Mouse (Mus musculus): ENCODE measurements around the gene Faim. TPM values are rescaled to one million over a fixed set of nuclear protein-coding genes. Genes with fewer than 3 reads are reported as not detected.
A peak's percentile ranks its signal among the peaks of the same experiment; 100 is the strongest.

Faim gene
- total and polyA plus RNA-seq, 3 experiments: 30.7 to 53.6 TPM; not detected in 1

- Histone ChIP-seq H3K27ac (ENCODE audit: control insufficient read depth, low read depth, low read length) (no peak overlapping the region), H3K9me3 (replicated peaks; ENCODE audit: insufficient read depth, low read length) (no peaks in the 10 kb centered on the region), H3K27me3 (ENCODE audit: control insufficient read depth in 1 of 2, insufficient read depth in 2 of 2, low read length in 2 of 2) (peaks cover 0 to 4% of the 10 kb centered on the region in 2 experiments; a peak in 2 of 4 replicates), H3K36me3 (ENCODE audit: control insufficient read depth in 1 of 2, insufficient read depth in 2 of 2, low read length in 2 of 2) (no peaks in the 10 kb centered on the region), H3K4me1 (ENCODE audit: control insufficient read depth in 1 of 2, insufficient read depth in 2 of 2, low read length in 2 of 2) (no peaks in the 10 kb centered on the region; a peak in 1 of 4 replicates), H3K9ac (ENCODE audit: control insufficient read depth, low read depth, low read length, poor library complexity, severe bottlenecking) (no peak overlapping the region), H3K4me3 (ENCODE audit: control insufficient read depth in 1 of 2, insufficient read depth in 1 of 2, low read depth in 2 of 2, low read length in 2 of 2) (no peak overlapping the region), H3K79me2 (ENCODE audit: control insufficient read depth, insufficient read depth, low read length, poor library complexity) (no peaks in the 10 kb centered on the region)
- peak; percentile 24 for DNase-seq (ENCODE audit: low read depth, low spot score)
- TF ChIP-seq ETS1 (IDR thresholded peaks at IDR 0.05; ENCODE audit: low read depth, low read length): no peak
- TF ChIP-seq CTCF (IDR thresholded peaks at IDR 0.05 in 2 of 3, conservative IDR thresholded peaks at IDR 0.05 in 1 of 3; ENCODE audit: control insufficient read depth in 1 of 3, insufficient read depth in 1 of 3, low read depth in 2 of 3, low read length in 3 of 3, poor library complexity in 1 of 3, severe bottlenecking in 1 of 3): peak; percentile 47 to 63 (median 54)
- TF ChIP-seq POLR2AphosphoS2 (IDR thresholded peaks at IDR 0.05; ENCODE audit: low read length): no peak
- TF ChIP-seq USF1 (IDR thresholded peaks at IDR 0.05; ENCODE audit: low read depth, low read length): no peak
- peak; percentile 62 for TF ChIP-seq RAD21 (IDR thresholded peaks at IDR 0.05; ENCODE audit: low read depth, low read length)
- TF ChIP-seq GABPA (IDR thresholded peaks at IDR 0.05; ENCODE audit: low read depth, low read length): no peak
- no peak for TF ChIP-seq TAL1 (IDR thresholded peaks at IDR 0.05; ENCODE audit: low read length)
- peak; percentile 56 for TF ChIP-seq SMC3 (IDR thresholded peaks at IDR 0.05; ENCODE audit: low read depth, low read length)
- TF ChIP-seq ZKSCAN1 (IDR thresholded peaks at IDR 0.05; ENCODE audit: low read depth, low read length): no peak
- TF ChIP-seq MEF2A (IDR thresholded peaks at IDR 0.05; ENCODE audit: extremely low read depth, insufficient replicate concordance, low read depth, low read length, poor library complexity, severe bottlenecking): no peak
- TF ChIP-seq KAT2A (conservative IDR thresholded peaks at IDR 0.05; ENCODE audit: low read depth, low read length): no peak
- TF ChIP-seq CHD2 (IDR thresholded peaks at IDR 0.05; ENCODE audit: low read length): no peak
- TF ChIP-seq ZC3H11A (IDR thresholded peaks at IDR 0.05; ENCODE audit: low read depth, low read length): 0 out of 2 replicates have a peak, but pooled peaks have one; percentile 29
Observed at GRCm38 (mm10) chr9:98976520-98976919, 9.7 kb upstream of the Faim start.

GRCm38 (mm10) chr9:98979431-98980416, 6.4 kb upstream of the Faim start:
- Histone ChIP-seq H3K4me1 (ENCODE audit: control insufficient read depth in 1 of 2, insufficient read depth in 2 of 2, low read length in 2 of 2) (no peaks in the 10 kb centered on the region; a peak in 1 of 4 replicates), H3K9ac (ENCODE audit: control insufficient read depth, low read depth, low read length, poor library complexity, severe bottlenecking) (no peak overlapping the region; the same call in 1 of the 2 replicates), H3K36me3 (ENCODE audit: control insufficient read depth in 1 of 2, insufficient read depth in 2 of 2, low read length in 2 of 2) (no peaks in the 10 kb centered on the region), H3K79me2 (ENCODE audit: control insufficient read depth, insufficient read depth, low read length, poor library complexity) (no peaks in the 10 kb centered on the region), H3K27ac (ENCODE audit: control insufficient read depth, low read depth, low read length) (no peak overlapping the region), H3K27me3 (ENCODE audit: control insufficient read depth in 1 of 2, insufficient read depth in 2 of 2, low read length in 2 of 2) (peaks cover 0 to 4% of the 10 kb centered on the region in 2 experiments; a peak in 1 of 4 replicates), H3K9me3 (replicated peaks; ENCODE audit: insufficient read depth, low read length) (no peaks in the 10 kb centered on the region), H3K4me3 (ENCODE audit: control insufficient read depth in 1 of 2, insufficient read depth in 1 of 2, low read depth in 2 of 2, low read length in 2 of 2) (peak overlapping the region; percentile 42 to 49; a peak in 3 of 4 replicates)
- DNase-seq (ENCODE audit: low read depth, low spot score): peak; percentile 91
- no peak for TF ChIP-seq ZKSCAN1 (IDR thresholded peaks at IDR 0.05; ENCODE audit: low read depth, low read length)
- TF ChIP-seq CHD1 (IDR thresholded peaks at IDR 0.05; ENCODE audit: low read depth, low read length): no peak
- TF ChIP-seq MXI1 (IDR thresholded peaks at IDR 0.05; ENCODE audit: low read depth, low read length): peak; percentile 31; the same call in 1 of the 2 replicates
- no peak for TF ChIP-seq EP300 (IDR thresholded peaks at IDR 0.05; ENCODE audit: low read depth in 1 of 2, low read length in 2 of 2)
- peak; percentile 76 for TF ChIP-seq RAD21 (IDR thresholded peaks at IDR 0.05; ENCODE audit: low read depth, low read length)
- TF ChIP-seq NELFE (IDR thresholded peaks at IDR 0.05; ENCODE audit: low read depth, low read length): 0 out of 2 replicates have a peak, but pooled peaks have one; percentile 26
- peak; percentile 53 for TF ChIP-seq HCFC1 (IDR thresholded peaks at IDR 0.05; ENCODE audit: low read depth, low read length)
- no peak for TF ChIP-seq GATA1 (IDR thresholded peaks at IDR 0.05; ENCODE audit: low read depth, low read length)
- no peak for TF ChIP-seq ZNF384 (IDR thresholded peaks at IDR 0.05; ENCODE audit: low read depth, low read length)
- TF ChIP-seq ZC3H11A (IDR thresholded peaks at IDR 0.05; ENCODE audit: low read depth, low read length): peak; percentile 62; the same call in 1 of the 2 replicates
- 0 out of 2 replicates have a peak, but pooled peaks have one; percentile 40 for TF ChIP-seq MAZ (IDR thresholded peaks at IDR 0.05; ENCODE audit: low read depth, low read length)
- peak; percentile 90 for TF ChIP-seq SMC3 (IDR thresholded peaks at IDR 0.05; ENCODE audit: low read depth, low read length)
- TF ChIP-seq RCOR1 (IDR thresholded peaks at IDR 0.05; ENCODE audit: low read depth, low read length): no peak
- peak; percentile 47; the same call in 1 of the 2 replicates for TF ChIP-seq JUND (IDR thresholded peaks at IDR 0.05; ENCODE audit: low read depth, low read length)
- TF ChIP-seq E2F4 (IDR thresholded peaks at IDR 0.05; ENCODE audit: borderline replicate concordance, low read depth, low read length): no peak
- TF ChIP-seq ELF1 (IDR thresholded peaks at IDR 0.05; ENCODE audit: low read depth, low read length): no peak
- TF ChIP-seq BHLHE40 (IDR thresholded peaks at IDR 0.05; ENCODE audit: borderline replicate concordance, low read depth, low read length): no peak
- no peak for TF ChIP-seq UBTF (IDR thresholded peaks at IDR 0.05; ENCODE audit: borderline replicate concordance, insufficient read depth, low read depth, low read length)
- no peak for TF ChIP-seq TAL1 (IDR thresholded peaks at IDR 0.05; ENCODE audit: low read length)
- no peak for TF ChIP-seq ZMIZ1 (IDR thresholded peaks at IDR 0.05; ENCODE audit: low read depth, low read length)
